Mouse (Mus musculus) kidney, adult 2 months (tissue): ENCODE measurements around the gene Usp6nl.

Experiments
- CTCF ChIP-seq: fragments of 200-500 bp; conservative IDR thresholded peaks from 2 replicates; pipeline ENCODE4 v1.5.1; 2011; ENCODE audit warnings: low read depth, mild to moderate bottlenecking, control low read depth, low read length, moderate library complexity, mixed read lengths; ENCODE audit not compliant: insufficient read depth, insufficient read length
- POLR2A ChIP-seq: fragments of 200-500 bp; IDR thresholded peaks from one replicate; pipeline ENCODE4 v1.6.1; 2011; ENCODE audit warnings: low read depth, low read length, control low read depth

DNA sequence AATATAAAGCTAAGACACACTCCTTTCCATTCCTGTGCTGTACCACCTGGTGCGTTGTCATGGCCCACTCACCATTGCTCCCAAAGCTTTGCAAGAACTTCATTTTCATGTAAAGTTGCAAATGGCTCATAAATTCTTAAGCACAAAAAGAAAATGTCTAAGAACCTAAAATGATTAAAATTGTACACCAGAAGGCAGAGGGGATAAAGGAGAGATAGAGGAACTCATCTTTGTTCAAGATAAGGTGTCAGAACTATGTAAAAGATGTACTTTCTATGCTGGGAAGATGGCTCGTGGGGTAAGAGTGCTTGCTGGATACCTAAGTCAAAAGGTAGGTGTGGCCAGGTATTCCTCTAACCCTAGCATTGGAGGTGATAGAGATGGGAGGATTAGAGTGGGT is 38.9 kb upstream of the Usp6nl start:
- no peak for TF ChIP-seq CTCF
- no peak for TF ChIP-seq POLR2A
